In genomic region chr9:73173589-73174247, GRCm38 (mm10) we compare ENCODE assay signal across 14 mouse cellular contexts.
DNase-seq lines count a peak whose midpoint lies in the region; ATAC-seq and TF ChIP-seq lines count a peak whose summit lies in the region.
"Had no signal": no experiment of that assay in that cellular context is flagged by ENCODE, and none has a peak within 500 bp of the region (broad histone marks: within the 10 kb centered on the region; RNA-seq: fewer than 3 reads in every experiment).

No protein-coding gene starts in this region.

- H3K36me3 ChIP-seq in heart, embryonic 10.5 days, result no peaks in the 10 kb centered on the region
- H3K36me3 ChIP-seq in limb, embryonic 14.5 days (ENCODE audit: control insufficient read depth, insufficient read depth, low read length), result no peaks in the 10 kb centered on the region
- H3K36me3 ChIP-seq in limb, embryonic 10.5 days, result no peaks in the 10 kb centered on the region
- H3K36me3 ChIP-seq: heart, embryonic 15.5 days; hindbrain, embryonic 13.5 days had no signal

- peaks cover 4% of the 10 kb centered on the region; the same call in 1 of the 2 replicates for H3K9me3 ChIP-seq in heart, embryonic 10.5 days
- H3K9me3 ChIP-seq in limb, embryonic 14.5 days (ENCODE audit: control insufficient read depth, low read length), result peaks cover 4% of the 10 kb centered on the region; the same call in 1 of the 2 replicates
- no peaks in the 10 kb centered on the region for H3K9me3 ChIP-seq in limb, embryonic 10.5 days (replicated peaks)
- H3K9me3 ChIP-seq: heart, embryonic 15.5 days had no signal

- no peak overlapping the region for H3K4me2 ChIP-seq in limb, embryonic 14.5 days (replicated peaks; ENCODE audit: low read depth, low read length, severe bottlenecking)
- H3K4me2 ChIP-seq: heart, embryonic 15.5 days; hindbrain, embryonic 13.5 days had no signal

- no peak overlapping the region for H3K9ac ChIP-seq in limb, embryonic 14.5 days (ENCODE audit: low read depth, low read length, severe bottlenecking)
- H3K9ac ChIP-seq: heart, embryonic 15.5 days; hindbrain, embryonic 13.5 days had no signal

- TF ChIP-seq CTCF in brain, embryonic 14.5 days (IDR thresholded peaks at IDR 0.05; ENCODE audit: borderline replicate concordance, extremely low read depth, insufficient read depth, insufficient read length), result no peak

- no peak overlapping the region for H3K4me3 ChIP-seq in heart, embryonic 10.5 days
- H3K4me3 ChIP-seq in limb, embryonic 14.5 days (replicated peaks; ENCODE audit: low read length), result no peak overlapping the region
- H3K4me3 ChIP-seq in limb, embryonic 10.5 days, result no peak overlapping the region
- H3K4me3 ChIP-seq: heart, embryonic 15.5 days; hindbrain, embryonic 13.5 days had no signal

- no peaks in the 10 kb centered on the region for H3K27me3 ChIP-seq in heart, embryonic 10.5 days (ENCODE audit: insufficient read depth, poor library complexity, severe bottlenecking)
- H3K27me3 ChIP-seq in limb, embryonic 14.5 days (ENCODE audit: control insufficient read depth, insufficient read depth, low read length), result no peaks in the 10 kb centered on the region
- no peaks in the 10 kb centered on the region for H3K27me3 ChIP-seq in limb, embryonic 10.5 days (ENCODE audit: low read depth, poor library complexity, severe bottlenecking)
- H3K27me3 ChIP-seq: heart, embryonic 15.5 days; hindbrain, embryonic 13.5 days had no signal

- H3K4me1 ChIP-seq in heart, embryonic 10.5 days, result no peaks in the 10 kb centered on the region
- H3K4me1 ChIP-seq in limb, embryonic 14.5 days (ENCODE audit: control insufficient read depth, insufficient read depth, low read length), result no peaks in the 10 kb centered on the region; the same call in 1 of the 2 replicates
- H3K4me1 ChIP-seq in limb, embryonic 10.5 days, result no peaks in the 10 kb centered on the region
- H3K4me1 ChIP-seq: hindbrain, embryonic 13.5 days had no signal

- no peak for TF ChIP-seq POLR2A in limb, embryonic 14.5 days (IDR thresholded peaks at IDR 0.05; ENCODE audit: borderline replicate concordance, extremely low read depth, insufficient read depth, insufficient read length)
- no peak for TF ChIP-seq POLR2A in brain, embryonic 14.5 days (IDR thresholded peaks at IDR 0.05; ENCODE audit: borderline replicate concordance, extremely low read depth, insufficient read depth, insufficient read length, poor library complexity, severe bottlenecking)

- WGBS in heart, embryonic 10.5 days, result 82% methylated on average over 7 of the region's 7 CpGs
- WGBS in limb, embryonic 14.5 days, result 58% methylated on average over 7 of the region's 7 CpGs
- WGBS in limb, embryonic 10.5 days, result 87% methylated on average over 7 of the region's 7 CpGs

- no peak overlapping the region for H3K27ac ChIP-seq in heart, embryonic 10.5 days
- no peak overlapping the region for H3K27ac ChIP-seq in limb, embryonic 14.5 days (replicated peaks; ENCODE audit: low read depth, low read length)
- H3K27ac ChIP-seq in limb, embryonic 10.5 days, result no peak overlapping the region
- H3K27ac ChIP-seq: heart, embryonic 15.5 days; hindbrain, embryonic 13.5 days had no signal

- peak; percentile 17 to 36 for DNase-seq in heart, postnatal 14 days
- no peak for DNase-seq in heart, embryonic 10.5 days (ENCODE audit: low spot score)
- DNase-seq in limb, embryonic 14.5 days (ENCODE audit: low spot score), result peak; percentile 72
- no peak for DNase-seq in limb, embryonic 10.5 days (ENCODE audit: low spot score)
- DNase-seq in brain, embryonic 14.5 days (ENCODE audit: low read depth), result peak; percentile 47
- DNase-seq in lung, postnatal 14 days, result peak; percentile 40
- DNase-seq in spleen, postnatal 4 days (ENCODE audit: low spot score in 2 of 2), result no peak
- DNase-seq: adrenal gland, postnatal 10 days; gastrocnemius, postnatal 36 days; thymus, postnatal 4 days had no signal

- intact Hi-C loops in heart, postnatal 14 days (cut with DNase I), result no loop called here

- no peak for ATAC-seq in limb, embryonic 14.5 days (ENCODE audit: low FRiP score, low read depth)
- ATAC-seq: intestine, postnatal 0 days; midbrain, embryonic 16.5 days had no signal

Comparison
In these comparisons a context has a peak if more than half of its experiments do, and no peak if none do; other contexts are left out.
1. DNase-seq: peak in heart, postnatal 14 days (2 of 2), limb, embryonic 14.5 days (single experiment), brain, embryonic 14.5 days (single experiment) and lung, postnatal 14 days (single experiment); none in heart, embryonic 10.5 days (single experiment), limb, embryonic 10.5 days (single experiment) and spleen, postnatal 4 days (0 of 2).